Mouse (Mus musculus) telencephalon, adult 2 months (tissue): ENCODE results near the gene Yes1.
"Not testable (repeated sequence)": the region's sequence is repeated elsewhere in the genome, so short reads cannot be mapped to it uniquely, and the experiment has no call there.

Experiments used
- DNase-seq: peaks from one replicate; pipeline ENCODE4 v3.0.0-alpha.2; 2011; ENCODE audit warnings: low read depth, low spot score

Yes1 gene

DNA sequence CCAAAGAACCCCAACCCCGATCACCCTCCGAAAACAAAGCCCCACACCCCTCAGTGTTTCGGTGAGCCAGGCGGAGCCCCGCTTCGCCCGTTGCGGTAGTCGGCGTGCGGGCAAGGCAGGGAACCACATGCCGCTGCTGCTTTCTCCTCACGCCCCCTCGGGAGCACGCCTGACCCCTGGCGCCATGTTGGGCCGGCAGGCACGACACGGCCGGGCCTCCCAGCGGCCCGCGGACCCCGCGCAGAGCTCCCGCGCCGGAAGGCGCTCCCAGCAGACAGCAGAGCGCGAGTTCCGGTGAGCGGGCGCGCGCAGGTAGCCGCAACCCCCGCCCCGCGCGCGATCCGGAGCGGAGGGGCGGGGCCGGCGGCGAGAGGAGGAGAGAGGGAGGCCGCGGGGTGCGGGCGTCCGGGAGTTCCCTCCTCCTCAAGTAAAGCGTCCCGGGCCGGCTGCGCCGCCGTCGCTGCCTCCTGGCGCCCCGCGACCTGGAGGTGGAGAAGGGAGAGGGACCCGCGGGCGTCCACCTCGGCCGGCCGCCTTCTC is at the start of gene Yes1:
Yes1 (plus strand) TSS at position 371 of the 540 bp plus-strand sequence.
- DNase-seq, result no peak

DNA sequence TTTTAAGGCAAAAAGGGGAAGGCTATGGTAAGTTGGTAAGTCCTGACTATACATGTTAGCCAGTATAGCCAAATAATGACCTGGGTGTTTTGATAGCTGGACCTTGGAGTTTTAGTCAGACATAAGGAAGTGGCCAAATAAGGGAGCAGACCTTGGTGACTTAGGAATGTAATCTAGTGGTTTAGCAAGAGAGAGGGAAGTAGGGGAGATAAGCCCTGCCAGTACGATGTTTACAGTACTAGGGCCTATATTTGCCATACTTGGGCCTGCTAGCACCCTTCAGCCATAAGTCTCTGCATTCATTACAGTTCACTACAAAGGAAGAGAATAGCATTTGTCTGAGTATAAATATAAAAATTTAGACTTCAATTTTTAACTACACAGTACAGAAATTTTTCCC is 46.3 kb upstream of the Yes1 start:
- DNase-seq, result no peak

DNA sequence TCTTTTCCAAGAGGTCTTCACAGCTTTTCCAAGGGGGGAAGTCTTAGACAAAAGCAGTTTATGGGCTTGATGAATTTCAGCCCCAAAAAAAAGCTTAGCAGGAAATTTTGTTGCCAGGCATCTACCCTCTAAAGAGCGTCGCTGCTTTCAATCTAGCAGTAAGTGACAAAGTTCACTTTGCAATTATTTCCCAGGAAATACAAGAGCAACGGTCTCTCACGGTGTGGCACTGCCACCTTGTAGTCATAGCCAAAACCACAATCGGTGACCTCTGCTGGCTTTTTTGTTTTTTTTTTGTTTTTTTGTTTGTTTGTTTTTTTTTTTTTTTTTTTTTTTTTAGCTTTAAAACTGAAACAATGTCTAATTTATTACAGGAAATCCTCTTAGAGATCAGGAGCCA is 39.2 kb upstream of the Yes1 start:
- no peak for DNase-seq

DNA sequence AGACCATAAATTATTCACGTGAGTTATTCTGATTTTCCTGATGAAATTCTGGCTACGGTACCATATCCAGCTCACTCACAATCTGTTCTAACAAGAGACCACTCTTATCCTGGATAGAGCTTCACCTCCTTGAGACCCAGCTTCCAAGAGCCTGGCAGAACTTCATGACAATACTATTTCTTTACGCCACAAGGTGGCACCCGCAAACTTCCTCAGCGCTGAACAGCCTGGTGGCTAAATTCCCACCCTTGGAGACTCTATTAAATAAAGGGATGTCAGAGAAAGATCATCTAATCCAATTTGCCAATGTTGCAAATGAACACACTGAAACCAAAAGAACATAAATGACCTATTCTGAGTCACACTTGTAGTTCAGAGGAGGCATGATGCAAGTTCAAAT is 22.8 kb upstream of the Yes1 start:
- DNase-seq, result peak; percentile 29

DNA sequence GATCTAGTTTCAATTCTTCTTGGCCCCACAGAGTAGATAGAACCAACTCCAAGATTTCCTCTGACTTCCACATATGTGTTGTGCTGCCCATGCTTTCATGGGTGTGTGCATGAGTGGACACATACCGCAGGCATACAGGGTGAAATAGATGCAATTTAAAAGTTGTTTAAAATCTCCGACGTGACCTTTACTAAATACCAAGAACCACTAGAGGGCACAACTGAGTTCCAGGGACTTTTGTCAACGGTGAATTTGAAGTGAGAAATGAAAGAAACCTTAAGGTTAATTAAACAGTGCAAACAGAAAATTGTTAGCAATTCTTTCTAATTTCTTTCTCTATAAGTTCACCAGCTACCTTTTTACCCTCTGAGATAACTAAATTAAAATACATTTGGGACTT is 17.2 kb upstream of the Yes1 start:
- DNase-seq, result no peak

DNA sequence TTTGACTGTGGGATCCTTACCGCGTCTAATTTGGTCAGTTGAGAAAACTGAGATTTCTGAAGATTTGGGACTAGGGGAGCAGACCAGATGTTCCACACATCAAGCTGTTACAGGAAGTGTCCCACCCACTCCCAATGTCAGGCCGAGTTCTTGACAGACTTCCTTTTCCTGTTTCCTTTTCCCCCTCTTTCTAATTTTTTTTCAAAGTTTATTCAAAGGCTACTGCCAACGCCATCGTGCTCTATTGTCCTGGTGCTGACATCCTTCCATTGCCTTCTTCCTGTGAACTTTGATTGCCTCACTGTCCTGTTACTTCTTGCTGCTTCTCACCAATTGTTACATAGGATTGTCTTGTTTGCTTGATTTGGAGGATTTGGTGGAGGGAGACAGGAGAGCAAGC is 16.6 kb upstream of the Yes1 start:
- DNase-seq, result no peak

DNA sequence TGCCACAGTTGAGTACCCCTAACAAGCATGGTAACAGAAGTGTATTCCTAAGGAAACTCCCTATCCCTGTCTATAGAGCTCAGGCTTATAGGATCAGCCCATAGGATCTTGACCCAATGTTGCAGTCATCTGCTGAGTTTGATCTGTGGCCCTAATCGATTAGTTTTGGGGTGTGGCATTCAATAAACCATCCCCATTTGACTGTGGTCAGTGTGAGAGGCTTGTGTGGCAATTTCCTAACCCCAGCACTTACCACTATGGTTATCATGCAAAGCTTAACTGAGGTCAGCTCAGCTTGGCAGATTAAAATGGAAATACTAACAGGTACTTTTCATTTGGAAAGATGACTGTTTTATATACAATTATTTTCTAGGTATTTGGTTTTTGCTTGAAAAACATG is 5.1 kb upstream of the Yes1 start:
- DNase-seq, result no peak

DNA sequence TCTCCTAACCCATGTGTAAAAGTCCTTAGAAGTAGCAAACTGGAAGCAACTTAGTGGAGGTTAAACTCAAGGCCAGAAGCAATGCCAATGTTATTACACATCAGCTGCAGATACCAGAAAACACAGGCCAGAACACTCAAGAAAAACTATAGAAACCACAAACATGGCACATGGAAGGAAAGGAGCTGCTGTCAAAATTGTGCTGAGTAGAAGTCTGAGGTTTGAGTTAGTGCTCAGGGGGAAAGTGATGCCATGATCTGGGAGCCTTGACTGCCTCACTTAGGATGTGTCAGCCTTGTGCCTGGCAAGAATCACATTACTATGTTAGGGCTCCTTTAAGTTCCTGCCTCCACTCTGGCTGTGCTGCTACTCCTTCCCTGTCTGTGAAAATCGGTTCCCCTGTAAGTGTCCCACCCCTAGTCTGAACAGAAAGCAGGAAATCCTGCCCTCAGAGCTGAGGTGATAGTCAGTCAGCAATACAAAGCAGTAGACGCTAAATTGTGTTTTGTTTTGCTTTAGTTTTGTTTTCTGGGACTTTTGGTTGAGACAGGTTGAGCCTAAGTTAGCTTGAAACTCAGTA is 3.1 kb upstream of the Yes1 start:
- DNase-seq, result no peak

DNA sequence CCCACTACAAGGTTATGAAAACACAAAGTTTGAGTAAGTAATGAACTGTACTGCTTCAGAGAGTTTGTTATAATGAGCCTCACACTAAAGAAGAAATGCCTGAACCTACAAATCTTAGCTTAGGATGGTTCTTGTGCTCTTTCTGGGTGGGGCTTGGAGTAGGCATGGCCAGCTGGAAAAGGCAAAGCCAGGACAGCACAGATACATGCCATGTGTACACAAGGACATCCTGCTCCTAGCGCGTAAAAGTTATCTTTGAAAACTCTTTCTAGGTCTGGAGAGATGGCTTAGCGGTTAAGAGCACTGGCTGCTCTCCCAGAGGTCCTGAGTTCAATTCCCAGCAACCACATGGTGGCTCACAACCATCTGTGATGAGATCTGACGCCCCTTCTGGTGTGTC is 2.5 kb upstream of the Yes1 start:
- no peak for DNase-seq

DNA sequence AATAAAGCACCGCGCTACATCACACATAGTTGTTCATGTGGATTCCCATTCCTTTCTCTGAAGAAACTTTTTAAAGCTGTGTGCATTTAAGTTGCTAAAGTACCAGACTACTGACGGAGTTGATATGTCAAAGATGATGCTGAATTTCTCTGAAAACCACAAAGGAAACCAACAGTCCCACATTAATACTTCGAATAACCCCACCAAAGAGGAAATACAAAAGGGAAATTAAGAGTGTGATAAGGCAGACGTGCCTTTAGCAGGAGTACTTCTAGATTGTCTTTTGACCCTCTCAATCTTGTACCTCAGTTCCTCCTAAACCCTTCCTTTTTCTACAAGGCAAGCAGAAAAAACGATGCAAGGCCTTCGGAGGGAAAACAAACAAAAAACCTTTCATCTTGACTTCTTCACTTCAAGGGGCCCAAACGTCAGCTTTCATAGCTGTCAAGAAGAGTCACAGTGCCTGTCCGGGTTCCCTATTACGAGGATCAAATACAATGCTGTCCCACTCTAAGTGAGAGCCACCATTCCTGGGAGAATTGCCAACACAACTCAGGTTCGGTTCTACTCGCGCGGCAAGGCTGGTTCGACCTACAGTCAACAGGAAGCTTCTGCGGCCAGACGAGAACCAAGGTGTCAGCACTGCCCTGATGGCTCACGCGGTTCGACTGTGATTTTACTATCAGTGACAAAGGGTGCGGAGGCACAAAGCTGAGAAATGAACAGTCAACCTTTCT is 739 bp upstream of the Yes1 start:
- no peak for DNase-seq

DNA sequence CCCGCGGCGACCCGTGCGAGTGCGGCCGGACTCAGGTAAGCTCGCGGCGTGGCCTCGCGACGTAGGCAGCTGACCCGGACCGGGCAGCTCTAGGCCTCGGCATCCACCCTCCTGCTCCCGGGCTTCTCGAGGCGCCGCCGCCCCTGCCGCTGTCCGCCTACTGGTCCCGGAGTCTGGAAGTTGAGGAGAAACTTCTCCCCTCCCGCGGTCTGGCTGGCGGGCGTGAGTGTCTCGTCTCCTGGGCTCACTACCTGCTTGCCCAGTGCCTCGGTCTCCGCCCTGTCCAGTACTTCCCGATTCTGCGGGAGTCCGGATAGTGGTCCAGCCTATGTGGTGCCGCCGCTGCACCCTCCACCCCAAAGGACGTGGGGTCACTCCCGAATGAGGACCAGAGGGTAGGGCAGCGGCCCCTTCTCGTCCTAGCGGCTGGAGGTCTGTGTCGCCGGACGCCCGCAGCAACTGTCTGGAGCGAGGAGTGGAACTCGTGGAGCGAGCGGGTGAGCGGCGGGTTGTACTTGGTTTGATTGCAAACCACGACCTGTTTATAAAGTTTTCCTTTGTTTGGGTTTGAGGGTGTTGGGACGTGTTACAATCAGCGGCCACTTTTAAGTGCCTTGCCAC is 480 bp downstream of the Yes1 start:
- no peak for DNase-seq

DNA sequence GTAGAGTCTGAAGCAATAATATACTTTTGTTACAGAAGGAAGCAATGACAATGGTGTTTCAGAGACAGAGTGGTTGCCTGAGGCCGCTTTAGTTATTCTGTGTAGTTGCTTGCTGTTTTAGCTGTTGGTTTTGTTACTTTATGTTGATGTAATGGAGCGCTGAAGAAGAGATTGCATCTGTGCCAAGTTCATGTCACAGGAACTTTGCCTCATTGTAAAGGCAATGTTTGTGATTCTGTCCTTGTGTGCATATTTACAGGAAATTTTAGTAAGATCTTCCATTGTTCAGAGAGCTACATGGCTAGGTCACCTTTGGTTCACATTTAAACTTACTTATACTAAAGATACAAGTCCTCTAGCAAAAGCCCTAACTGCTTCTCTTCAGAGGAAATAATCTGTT is 3.3 kb downstream of the Yes1 start:
- DNase-seq, result no peak

DNA sequence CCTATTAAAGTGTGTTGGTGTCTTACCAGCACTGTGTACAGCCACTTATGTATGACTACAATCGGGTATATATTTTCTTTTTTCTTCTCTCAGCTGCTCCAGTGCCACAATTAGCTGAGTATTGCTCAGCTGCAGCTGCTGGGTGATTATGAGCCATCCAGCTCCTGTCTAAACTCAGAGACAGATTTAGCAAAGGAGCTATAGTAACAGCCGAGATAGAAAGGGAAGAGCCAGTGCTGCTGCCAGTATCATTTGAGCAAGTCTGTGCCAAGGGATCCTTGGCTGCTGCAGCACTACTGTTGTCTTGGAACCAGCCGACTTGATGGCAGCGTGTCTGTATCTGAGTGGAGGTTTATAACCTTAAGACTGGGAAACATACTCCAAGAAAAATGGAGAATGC is 3.7 kb downstream of the Yes1 start:
- DNase-seq, result peak; percentile 91

DNA sequence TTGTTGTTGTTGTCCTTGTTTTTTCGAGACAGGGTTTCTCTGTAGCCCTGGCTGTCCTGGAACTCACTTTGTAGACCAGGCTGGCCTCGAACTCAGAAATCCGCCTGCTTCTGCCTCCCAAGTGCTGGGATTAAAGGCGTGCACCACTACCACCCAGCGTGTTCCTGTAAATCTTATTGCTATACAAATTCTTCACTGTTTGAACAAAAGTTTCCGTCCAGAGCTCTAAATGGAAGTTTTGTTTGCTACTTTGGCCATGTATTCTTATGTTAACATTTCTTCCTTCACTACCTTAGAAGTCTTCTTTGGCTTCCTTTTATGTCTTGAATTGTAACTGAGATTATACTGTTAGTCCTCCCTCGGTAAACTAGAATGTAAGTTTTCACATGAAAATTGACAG is 5.5 kb downstream of the Yes1 start:
- not testable (repeated sequence) for DNase-seq

DNA sequence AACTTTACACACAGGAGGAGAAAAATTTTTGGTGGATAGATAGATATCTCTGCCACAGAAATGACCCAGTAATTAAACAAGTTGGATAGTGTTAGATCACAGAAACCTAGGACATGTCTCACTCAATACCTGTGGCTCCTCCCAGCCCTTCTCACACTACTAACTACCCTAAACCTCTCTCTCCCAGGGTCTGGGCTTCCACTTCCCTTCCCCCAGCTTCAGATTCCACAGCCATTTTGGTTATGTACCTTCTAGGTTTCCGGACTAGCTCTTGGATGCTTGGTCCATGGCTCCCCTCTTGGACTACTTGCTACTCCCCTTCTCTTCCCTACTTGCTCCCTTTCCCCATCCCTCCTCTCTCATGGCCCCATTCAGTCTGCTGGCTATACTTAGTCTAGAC is 6.9 kb downstream of the Yes1 start:
- DNase-seq, result no peak

DNA sequence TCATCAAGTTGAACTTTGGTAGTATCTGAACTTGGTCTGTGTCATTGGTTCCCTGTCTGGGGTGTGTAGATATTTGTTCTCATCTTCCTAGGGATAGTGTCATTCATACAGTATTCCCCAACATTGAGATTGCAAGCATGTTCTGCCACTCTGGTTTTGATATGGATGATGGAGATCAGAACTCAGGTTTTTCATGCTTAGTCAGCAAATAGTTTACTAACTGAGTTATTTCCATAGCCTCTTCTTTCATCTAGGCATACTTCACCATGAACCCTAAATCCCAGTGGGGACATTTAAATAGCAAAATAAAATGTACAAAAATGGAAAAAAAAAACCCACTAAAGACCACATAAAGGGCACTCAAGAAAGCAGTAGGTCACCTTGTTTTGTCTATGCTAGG is 12.7 kb downstream of the Yes1 start:
- no peak for DNase-seq

DNA sequence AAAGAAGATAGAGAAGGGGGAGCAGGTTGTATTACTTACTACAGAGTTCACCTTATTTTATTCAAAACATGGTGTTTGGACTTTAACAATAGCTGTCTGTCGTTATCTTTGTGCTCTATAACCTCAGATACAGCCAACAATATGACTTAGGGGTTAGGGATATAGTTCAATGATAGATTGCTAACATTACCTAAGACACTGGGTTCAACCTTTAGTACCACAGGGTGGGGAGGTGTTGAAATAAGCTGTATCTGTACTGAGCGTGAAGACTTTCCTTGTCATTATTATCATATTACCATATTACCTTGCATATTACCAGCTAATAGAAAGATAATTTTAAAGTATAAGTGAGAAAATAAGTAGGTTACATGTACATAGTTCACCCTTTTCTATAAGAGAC is 13.8 kb downstream of the Yes1 start:
- no peak for DNase-seq

DNA sequence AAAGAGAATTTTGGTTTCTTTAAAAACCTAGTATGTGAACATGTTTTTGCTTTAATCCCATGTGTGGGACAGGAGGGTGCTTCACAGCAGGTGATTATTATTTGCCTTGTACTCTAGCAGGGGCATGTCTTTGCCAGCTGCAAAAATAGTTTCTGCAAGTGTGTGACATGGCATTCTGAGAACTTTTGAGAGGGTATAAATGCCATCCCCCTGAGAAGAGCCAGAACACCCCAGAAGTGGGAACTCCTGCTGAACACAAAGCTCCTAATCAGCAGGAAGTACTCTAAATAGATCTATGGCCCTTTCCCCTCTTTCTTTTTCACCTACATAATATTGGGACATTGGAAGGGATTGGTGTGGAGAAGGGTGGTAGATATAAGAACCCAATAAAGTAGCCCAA is 22.2 kb downstream of the Yes1 start:
- no peak for DNase-seq

DNA sequence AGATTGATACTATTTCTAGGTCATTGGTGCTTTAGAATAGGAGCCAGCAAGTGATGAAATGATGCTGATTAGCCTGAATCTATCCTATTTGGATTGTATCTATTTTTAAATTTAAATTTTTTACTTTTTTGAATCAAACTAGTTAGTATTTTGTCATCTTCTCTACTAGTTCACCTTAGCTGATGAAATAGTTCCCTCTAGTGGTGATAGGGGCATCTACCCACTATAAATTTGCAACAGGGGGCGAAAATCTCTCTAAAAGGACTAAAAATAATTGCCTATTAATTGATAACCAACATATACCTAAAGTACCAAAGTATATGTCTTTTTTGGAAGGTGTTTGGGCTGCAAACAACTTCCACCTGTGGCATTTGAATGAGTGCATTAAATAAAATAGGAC is 46.4 kb downstream of the Yes1 start:
- DNase-seq, result peak; percentile 2

DNA sequence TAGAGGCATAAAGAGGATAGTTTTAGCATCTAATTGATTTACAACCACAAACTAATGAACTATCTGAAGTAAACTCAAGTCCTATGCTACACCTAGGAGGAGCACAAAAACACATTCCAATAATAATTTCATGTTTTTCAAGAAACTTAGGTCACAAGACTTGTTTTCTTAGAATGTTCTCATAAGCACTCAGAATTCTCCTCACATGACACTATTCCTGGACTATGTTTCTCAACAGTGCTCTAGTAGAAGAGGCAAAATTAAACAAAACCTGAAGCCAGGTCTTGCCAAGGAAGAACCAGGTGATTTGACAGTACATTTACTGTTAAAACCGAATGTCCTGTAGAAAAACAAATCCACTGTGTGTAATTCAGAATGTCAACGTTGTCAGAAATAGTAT is 71.5 kb downstream of the Yes1 start:
- DNase-seq, result no peak

DNA sequence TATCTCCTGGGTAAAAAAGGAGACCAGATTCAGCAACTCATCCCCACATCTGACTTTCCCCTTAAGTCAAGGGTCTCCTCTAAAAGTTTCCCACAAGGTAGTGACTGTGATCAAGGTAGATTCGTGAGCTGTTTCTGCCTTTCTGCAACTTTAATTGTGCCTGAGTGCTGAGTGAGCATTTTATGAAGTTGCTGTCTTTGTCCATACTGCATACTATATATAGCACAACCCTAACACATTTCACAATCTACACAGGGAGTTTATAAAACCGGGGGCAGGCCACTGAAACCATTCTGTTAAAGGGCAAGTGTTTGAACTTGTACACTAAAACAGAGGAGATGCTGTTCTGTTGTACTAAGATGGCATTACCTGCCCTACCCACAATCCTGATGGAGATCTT is 82.4 kb downstream of the Yes1 start:
- DNase-seq, result no peak

DNA sequence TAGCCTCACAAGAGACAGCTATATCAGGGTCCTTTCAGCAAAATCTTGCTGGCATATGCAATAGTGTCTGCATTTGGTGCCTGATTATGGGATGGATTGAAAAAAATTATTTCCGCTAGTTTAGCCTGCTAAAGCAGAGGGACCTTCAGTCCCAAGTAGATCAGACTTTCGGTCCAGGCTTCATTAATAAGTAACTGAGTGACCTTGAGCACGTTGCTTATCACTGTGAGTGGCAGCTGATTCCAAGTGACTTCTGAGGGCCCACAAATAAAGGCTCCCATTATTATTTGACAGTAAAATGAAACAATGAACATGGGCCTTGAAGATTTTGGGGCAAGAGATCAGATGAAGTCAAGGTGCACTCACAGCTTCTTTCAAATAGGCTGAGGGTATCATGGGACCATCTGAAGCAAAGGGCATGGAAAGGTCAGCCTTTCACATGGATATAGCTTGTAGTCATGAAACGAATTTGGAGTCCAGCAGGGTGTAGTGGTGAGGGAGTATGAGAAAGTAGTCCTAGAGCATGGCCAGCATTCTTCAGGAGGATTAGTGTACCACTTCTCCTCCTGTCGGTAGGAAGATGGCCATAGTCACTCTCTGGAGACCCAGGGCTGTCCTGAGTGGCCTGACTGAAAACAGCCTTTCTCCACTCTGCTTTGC is 86.4 kb downstream of the Yes1 start:
- DNase-seq, result no peak
